Mouse (Mus musculus): Measurements from ENCODE around the gene Drc1. TPM values are rescaled to one million over a fixed set of nuclear protein-coding genes. Genes with fewer than 3 reads are reported as not detected.
A peak's percentile ranks its signal among the peaks of the same experiment; 100 is the strongest.

The Drc1 gene
- 0.22 and 0.46 TPM in 2 replicates for polyA plus RNA-seq (2015; fragmentation: Nextera tagmentation; extraction: Ambion mirVana)

- WGBS = 3% methylated on average over 26 of the region's 26 CpGs
- peaks cover 2% of the 10 kb centered on the region; the same call in 1 of the 2 replicates for H3K27me3 ChIP-seq
- ATAC-seq (ENCODE audit: insufficient number of reproducible peaks, low FRiP score, low TSS enrichment, low read depth) = no peak
- 0 out of 2 replicates have a peak within 1 kb of the TSS, but pooled peaks have one; percentile 17 for H3K9ac ChIP-seq
- no peaks in the 10 kb centered on the region for H3K36me3 ChIP-seq
- no peak within 1 kb of the TSS for H3K27ac ChIP-seq
- H3K4me1 ChIP-seq = peaks cover 6% of the 10 kb centered on the region
- H3K9me3 ChIP-seq = no peaks in the 10 kb centered on the region
- H3K4me2 ChIP-seq = peak within 1 kb of the TSS; percentile 68
- peak within 1 kb of the TSS; percentile 37 for H3K4me3 ChIP-seq
These were observed at the start of gene Drc1 for GRCm38 (mm10) chr5:30281291-30281732. Gene Drc1, plus strand, starts transcription at chr5:30281388.

- peak overlapping the region; percentile 88 for H3K4me3 ChIP-seq
- H3K9me3 ChIP-seq = no peaks in the 10 kb centered on the region
- H3K36me3 ChIP-seq = peaks cover 7% of the 10 kb centered on the region
- ATAC-seq (ENCODE audit: insufficient number of reproducible peaks, low FRiP score, low TSS enrichment, low read depth) = no peak
- peak overlapping the region; percentile 45 for H3K9ac ChIP-seq
- peak overlapping the region; percentile 74 for H3K27ac ChIP-seq
- peak overlapping the region; percentile 73 for H3K4me2 ChIP-seq
- 29% methylated on average over 16 of the region's 16 CpGs for WGBS
- peaks cover 25% of the 10 kb centered on the region; the same call in 1 of the 2 replicates for H3K4me1 ChIP-seq
- H3K27me3 ChIP-seq = no peaks in the 10 kb centered on the region
These were observed 49.3 kb upstream of the Drc1 start for GRCm38 (mm10) chr5:30231891-30232270.

GRCm38 (mm10) chr5:30232271-30232971, 48.8 kb upstream of the Drc1 start, which contains the start of gene Selenoi:
Gene Selenoi, plus strand, starts transcription at chr5:30232581.
- WGBS = 1% methylated on average over 71 of the region's 71 CpGs
- H3K27ac ChIP-seq = peak within 1 kb of the TSS; percentile 91
- H3K36me3 ChIP-seq = peaks cover 7% of the 10 kb centered on the region
- peak within 1 kb of the TSS; percentile 88 for H3K4me3 ChIP-seq
- no peaks in the 10 kb centered on the region for H3K27me3 ChIP-seq
- ATAC-seq (ENCODE audit: insufficient number of reproducible peaks, low FRiP score, low TSS enrichment, low read depth) = peak; percentile 100
- H3K9me3 ChIP-seq = no peaks in the 10 kb centered on the region
- peak within 1 kb of the TSS; percentile 70 for H3K9ac ChIP-seq
- peaks cover 25% of the 10 kb centered on the region; the same call in 1 of the 2 replicates for H3K4me1 ChIP-seq
- peak within 1 kb of the TSS; percentile 73 for H3K4me2 ChIP-seq

GRCm38 (mm10) chr5:30233042-30233441, 48.1 kb upstream of the Drc1 start:
- no peaks in the 10 kb centered on the region for H3K9me3 ChIP-seq
- peaks cover 7% of the 10 kb centered on the region for H3K36me3 ChIP-seq
- H3K27ac ChIP-seq = peak overlapping the region; percentile 91
- 2% methylated on average over 15 of the region's 15 CpGs for WGBS
- no peaks in the 10 kb centered on the region for H3K27me3 ChIP-seq
- ATAC-seq (ENCODE audit: insufficient number of reproducible peaks, low FRiP score, low TSS enrichment, low read depth) = no peak
- peak overlapping the region; percentile 73 for H3K4me2 ChIP-seq
- peak overlapping the region; percentile 88 for H3K4me3 ChIP-seq
- peak overlapping the region; percentile 70 for H3K9ac ChIP-seq
- H3K4me1 ChIP-seq = peaks cover 25% of the 10 kb centered on the region; the same call in 1 of the 2 replicates

GRCm38 (mm10) chr5:30233979-30234378, 47.2 kb upstream of the Drc1 start:
- Histone ChIP-seq H3K27me3 (no peaks in the 10 kb centered on the region), H3K4me1 (peaks cover 25% of the 10 kb centered on the region; the same call in 1 of the 2 replicates), H3K9me3 (no peaks in the 10 kb centered on the region), H3K36me3 (peaks cover 7% of the 10 kb centered on the region), H3K4me3 (peak overlapping the region; percentile 88; the same call in 1 of the 2 replicates), H3K4me2 (peak overlapping the region; percentile 73; the same call in 1 of the 2 replicates), H3K27ac (no peak overlapping the region), H3K9ac (no peak overlapping the region)
- 67% methylated on average over 8 of the region's 8 CpGs for WGBS
- no peak for ATAC-seq (ENCODE audit: insufficient number of reproducible peaks, low FRiP score, low TSS enrichment, low read depth)

GRCm38 (mm10) chr5:30235641-30236126, 45.5 kb upstream of the Drc1 start:
- no peak for ATAC-seq (ENCODE audit: insufficient number of reproducible peaks, low FRiP score, low TSS enrichment, low read depth)
- Histone ChIP-seq H3K4me2 (no peak overlapping the region), H3K27me3 (no peaks in the 10 kb centered on the region), H3K9me3 (no peaks in the 10 kb centered on the region), H3K36me3 (peaks cover under 1% of the 10 kb centered on the region; the same call in 1 of the 2 replicates), H3K4me1 (peaks cover 25% of the 10 kb centered on the region; the same call in 1 of the 2 replicates), H3K9ac (no peak overlapping the region), H3K4me3 (no peak overlapping the region), H3K27ac (no peak overlapping the region)
- whole genome bisulfite sequencing = 82% methylated on average over 2 of the region's 2 CpGs

GRCm38 (mm10) chr5:30238533-30238932, 42.7 kb upstream of the Drc1 start:
- 91% methylated on average over 5 of the region's 5 CpGs for whole genome bisulfite sequencing
- H3K27ac ChIP-seq = no peak overlapping the region

GRCm38 (mm10) chr5:30240552-30240951, 40.6 kb upstream of the Drc1 start:
- no peaks in the 10 kb centered on the region for H3K27me3 ChIP-seq
- H3K9ac ChIP-seq = no peak overlapping the region
- 56% methylated on average over 7 of the region's 7 CpGs for WGBS
- no peak overlapping the region for H3K4me2 ChIP-seq
- H3K9me3 ChIP-seq = no peaks in the 10 kb centered on the region
- H3K4me3 ChIP-seq = no peak overlapping the region
- H3K36me3 ChIP-seq = no peaks in the 10 kb centered on the region
- ATAC-seq (ENCODE audit: insufficient number of reproducible peaks, low FRiP score, low TSS enrichment, low read depth) = no peak
- no peak overlapping the region for H3K27ac ChIP-seq
- H3K4me1 ChIP-seq = peaks cover 9% of the 10 kb centered on the region; the same call in 1 of the 2 replicates

More at GRCm38 (mm10) chr5:30238533-30238932, 42.7 kb upstream of the Drc1 start:
- Histone ChIP-seq H3K36me3 (no peaks in the 10 kb centered on the region), H3K9me3 (no peaks in the 10 kb centered on the region), H3K9ac (no peak overlapping the region), H3K4me3 (no peak overlapping the region), H3K4me2 (no peak overlapping the region), H3K27me3 (no peaks in the 10 kb centered on the region), H3K4me1 (peaks cover 14% of the 10 kb centered on the region; the same call in 1 of the 2 replicates)
- no peak for ATAC-seq (ENCODE audit: insufficient number of reproducible peaks, low FRiP score, low TSS enrichment, low read depth)

- Histone ChIP-seq H3K36me3 (no peaks in the 10 kb centered on the region), H3K9ac (no peak overlapping the region), H3K27ac (no peak overlapping the region), H3K4me3 (no peak overlapping the region), H3K9me3 (no peaks in the 10 kb centered on the region), H3K4me1 (peaks cover 9% of the 10 kb centered on the region; the same call in 1 of the 2 replicates), H3K27me3 (no peaks in the 10 kb centered on the region), H3K4me2 (no peak overlapping the region)
- 26% methylated on average over 1 of the region's 1 CpGs for WGBS
- no peak for ATAC-seq (ENCODE audit: insufficient number of reproducible peaks, low FRiP score, low TSS enrichment, low read depth)
These were observed 38.8 kb upstream of the Drc1 start for GRCm38 (mm10) chr5:30242410-30242809.

- Histone ChIP-seq H3K9ac (no peak overlapping the region), H3K9me3 (no peaks in the 10 kb centered on the region), H3K27ac (no peak overlapping the region), H3K27me3 (no peaks in the 10 kb centered on the region), H3K4me3 (no peak overlapping the region), H3K36me3 (peaks cover 2% of the 10 kb centered on the region; the same call in 1 of the 2 replicates), H3K4me2 (no peak overlapping the region), H3K4me1 (peaks cover 9% of the 10 kb centered on the region; the same call in 1 of the 2 replicates)
- WGBS = 56% methylated on average over 9 of the region's 9 CpGs
- ATAC-seq (ENCODE audit: insufficient number of reproducible peaks, low FRiP score, low TSS enrichment, low read depth) = no peak
These were observed 37.4 kb upstream of the Drc1 start for GRCm38 (mm10) chr5:30243741-30244140.

GRCm38 (mm10) chr5:30245861-30246416, 35.2 kb upstream of the Drc1 start:
- no peak overlapping the region for H3K4me2 ChIP-seq
- peaks cover 9% of the 10 kb centered on the region; the same call in 1 of the 2 replicates for H3K4me1 ChIP-seq
- WGBS = 78% methylated on average over 9 of the region's 9 CpGs
- H3K4me3 ChIP-seq = no peak overlapping the region
- H3K27ac ChIP-seq = no peak overlapping the region
- no peak overlapping the region for H3K9ac ChIP-seq
- no peak for ATAC-seq (ENCODE audit: insufficient number of reproducible peaks, low FRiP score, low TSS enrichment, low read depth)
- H3K27me3 ChIP-seq = no peaks in the 10 kb centered on the region
- no peaks in the 10 kb centered on the region for H3K9me3 ChIP-seq
- H3K36me3 ChIP-seq = peaks cover 12% of the 10 kb centered on the region; the same call in 1 of the 2 replicates

All from limb, embryonic 15.5 days (tissue).